Mouse (Mus musculus) hematopoietic stem cell, adult 5-6 weeks (primary cell): ENCODE results near the gene Myo1a. TPM values are rescaled to one million over a fixed set of nuclear protein-coding genes. Genes with fewer than 3 reads are reported as not detected.

Source experiments
- ATAC-seq, 2 experiments: fragments of 125-278 bp in 1 of 2; replicated peaks in 1 of 2; 2 replicates each; pipeline ENCODE4 v1.8.0; 2016 to 2017; ENCODE audit warnings: inconsistent platforms in 2 of 2, mild to moderate bottlenecking in 2 of 2, moderate number of reproducible peaks in 2 of 2, low read depth in 1 of 2, moderate TSS enrichment in 1 of 2; ENCODE audit not compliant: low FRiP score in 2 of 2, poor library complexity in 2 of 2, severe bottlenecking in 2 of 2, insufficient read depth in 1 of 2, low TSS enrichment in 1 of 2
- total RNA-seq: library from RNA; stranded (forward); fragments of 172-1452, 232-1000 nt; gene quantifications from 2 replicates; pipeline ENCODE4 v1.2.3, GENCODE M21; 2017

The Myo1a gene
- total RNA-seq, 1 experiment from 2014 or later = not detected

DNA sequence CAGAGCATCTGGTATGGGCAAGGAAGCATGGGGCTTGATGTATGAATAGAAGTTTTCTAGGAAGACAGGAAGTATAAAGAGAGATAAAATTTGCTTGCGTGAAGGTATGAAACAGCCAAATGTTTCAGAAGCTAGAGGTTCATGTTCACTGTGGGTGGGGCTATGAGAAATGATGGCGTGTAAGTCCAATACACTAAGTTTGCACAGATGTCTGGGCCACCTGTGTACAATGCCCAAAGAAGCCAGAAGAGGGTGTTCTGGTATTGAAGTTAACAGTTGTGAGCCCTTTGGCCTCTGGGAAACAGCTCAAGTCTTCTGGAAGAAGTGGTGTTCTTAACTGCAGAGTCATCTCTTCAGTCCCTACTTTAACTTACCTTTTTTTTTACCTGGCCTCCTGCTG lies 34.8 kb upstream of the Myo1a start:
- ATAC-seq = no peak

DNA sequence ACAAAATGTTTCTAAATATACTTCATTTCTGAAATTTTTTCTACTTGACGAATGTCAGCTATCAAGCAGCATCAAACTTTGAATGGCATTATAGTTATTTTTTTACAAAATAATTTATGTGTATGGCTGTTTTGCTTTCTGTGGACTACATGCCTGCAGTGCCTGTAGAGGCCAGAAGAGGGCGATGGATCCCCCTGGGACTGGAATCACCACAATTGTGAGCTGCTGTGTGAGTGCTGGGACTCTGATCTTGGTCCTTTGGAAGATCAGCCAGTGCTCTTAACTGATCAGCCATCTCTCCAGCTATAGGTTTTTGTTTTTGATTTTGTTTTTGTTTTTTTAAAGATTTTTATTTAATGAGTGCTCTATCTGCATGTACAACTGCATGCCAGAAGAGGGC lies 33.7 kb upstream of the Myo1a start:
- no peak for ATAC-seq

- ATAC-seq = no peak
These were observed 30.8 kb upstream of the Myo1a start for GRCm38 (mm10) chr10:127674046-127674655.

DNA sequence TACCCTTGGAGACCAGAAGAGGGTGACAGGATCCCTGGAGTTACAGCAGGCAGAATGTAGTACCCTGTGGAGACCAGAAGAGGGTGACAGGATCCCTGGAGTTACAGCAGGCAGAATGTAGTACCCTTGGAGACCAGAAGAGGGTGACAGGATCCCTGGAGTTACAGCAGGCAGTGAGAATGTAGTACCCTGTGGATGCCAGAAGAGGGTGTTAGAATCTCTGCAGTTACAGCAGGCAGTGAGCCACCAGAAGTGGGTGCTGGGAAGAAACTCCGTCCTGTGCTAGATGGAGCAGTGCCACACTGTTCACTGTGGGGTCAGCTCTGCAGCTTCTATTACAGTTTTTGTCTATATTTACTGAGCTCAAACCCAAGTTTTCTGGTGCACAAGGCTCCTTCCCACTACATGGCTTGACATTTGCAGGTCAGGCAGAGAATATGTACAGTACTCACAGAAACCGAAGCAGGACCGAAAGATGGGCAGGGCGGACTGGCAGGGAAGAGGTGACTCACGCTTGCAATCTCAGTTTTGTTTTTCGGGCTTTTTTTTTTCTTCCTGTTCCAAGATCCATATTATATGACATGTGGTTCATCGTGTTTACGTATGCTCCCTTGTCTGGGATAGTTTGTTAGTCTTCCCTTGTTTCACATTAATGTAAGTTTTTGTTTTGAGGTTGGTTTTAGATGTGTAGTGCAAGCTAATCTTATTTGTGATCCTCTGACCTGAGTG lies 30.0 kb upstream of the Myo1a start:
- ATAC-seq = peak; percentile 71 to 80

- no peak for ATAC-seq
These were observed 29.0 kb upstream of the Myo1a start for GRCm38 (mm10) chr10:127675859-127676398.

GRCm38 (mm10) chr10:127676691-127677548 lies 28.1 kb upstream of the Myo1a start:
- ATAC-seq = peak; percentile 80 to 89

DNA sequence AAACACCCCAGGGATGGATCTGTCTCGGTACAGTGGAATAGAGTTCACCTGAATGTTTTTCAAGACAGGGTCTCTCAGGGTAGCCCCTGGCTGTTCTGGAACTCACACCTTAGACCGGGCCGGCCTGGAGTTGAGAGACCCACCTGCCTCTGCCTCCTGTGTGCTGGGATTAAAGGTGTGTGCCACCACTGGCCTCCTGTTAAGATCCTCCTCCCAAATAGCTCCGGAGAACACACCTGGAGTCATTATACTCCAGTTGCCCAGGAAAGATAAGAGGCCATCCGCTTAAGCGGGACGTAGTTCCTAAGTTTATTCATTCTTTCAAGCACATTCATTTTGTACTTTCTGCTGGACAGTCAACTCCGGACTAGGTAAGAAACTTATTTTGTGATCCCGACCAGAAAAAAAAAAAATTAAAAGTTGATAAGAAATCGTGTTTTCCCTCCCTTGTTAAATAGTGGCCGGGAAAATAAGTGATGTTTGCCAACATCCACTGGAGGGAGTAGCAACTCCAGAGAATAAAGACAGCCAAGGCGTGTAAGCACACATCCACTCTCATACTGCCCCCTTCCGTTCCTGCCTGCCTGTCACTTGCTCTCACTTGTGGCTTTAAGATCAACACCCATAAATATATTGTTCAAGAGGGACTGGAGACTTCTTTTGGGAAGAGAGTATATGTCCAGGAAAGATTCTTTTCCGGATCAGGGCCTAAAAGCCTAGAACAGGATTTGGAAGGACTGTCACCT lies 27.2 kb upstream of the Myo1a start:
- peak; percentile 39 to 56; a peak in 3 of 4 replicates for ATAC-seq

- no peak for ATAC-seq
These were observed 25.8 kb upstream of the Myo1a start for GRCm38 (mm10) chr10:127679208-127679607.

- ATAC-seq = no peak
These were observed 25.1 kb upstream of the Myo1a start for GRCm38 (mm10) chr10:127679881-127680280.

DNA sequence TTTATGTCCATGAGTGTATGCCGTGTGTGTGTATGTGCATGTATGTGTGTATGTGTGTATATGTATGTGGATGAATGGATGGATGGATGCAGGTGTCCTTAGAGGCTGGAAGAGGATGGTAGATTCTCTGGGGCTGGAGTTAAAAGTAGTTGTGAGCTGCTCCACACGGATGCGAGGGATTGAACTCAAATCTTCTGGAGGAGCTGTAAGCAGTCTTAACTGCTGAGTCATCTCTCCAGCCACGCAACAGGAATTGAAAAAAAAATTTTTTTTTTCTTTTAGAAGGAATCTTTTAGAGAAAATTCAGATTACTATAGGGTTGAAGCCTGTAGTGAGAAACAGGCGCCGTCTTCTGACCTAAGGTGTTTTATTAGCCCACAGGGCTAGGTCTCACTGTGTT lies 22.1 kb upstream of the Myo1a start:
- no peak for ATAC-seq

DNA sequence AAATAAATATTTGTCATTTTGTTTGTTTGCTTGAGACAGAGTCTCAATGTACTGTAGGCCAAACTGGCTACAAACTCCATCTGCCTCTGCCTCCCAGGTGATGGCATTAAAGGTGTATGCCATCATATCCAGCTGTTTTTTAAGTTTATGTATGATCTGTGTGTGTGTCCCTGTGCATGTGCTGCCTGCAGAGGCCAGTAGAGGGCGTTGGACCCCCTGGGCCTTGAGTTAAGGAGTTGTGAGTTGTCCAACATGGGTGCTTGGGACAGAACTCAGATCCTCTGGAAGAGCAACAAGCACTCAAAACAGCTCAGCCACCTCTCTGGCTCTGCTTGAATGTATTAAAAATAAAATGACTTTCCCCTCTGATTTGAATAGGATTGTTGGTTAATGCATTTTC lies 13.9 kb upstream of the Myo1a start:
- ATAC-seq = no peak

DNA sequence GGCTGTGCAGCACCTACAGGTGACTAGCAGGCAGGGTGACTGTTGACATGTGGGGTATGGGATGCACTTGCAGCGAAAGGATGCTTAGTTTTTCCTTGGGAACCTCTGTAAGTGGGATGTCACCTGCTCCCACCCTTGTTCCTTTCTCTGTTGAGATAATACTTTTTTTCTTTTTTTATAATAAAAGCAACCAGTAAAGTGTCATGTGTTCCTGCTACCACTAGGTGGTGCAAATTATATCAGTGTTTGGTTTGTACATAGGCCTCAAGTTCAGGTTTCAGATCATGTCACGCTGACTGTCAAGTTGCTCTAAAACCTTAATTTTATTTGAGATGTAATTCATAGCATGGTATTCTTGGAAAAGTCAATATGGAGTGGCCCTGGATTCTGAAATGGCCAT lies 10.3 kb upstream of the Myo1a start:
- ATAC-seq = peak; percentile 62 to 73; a peak in 3 of 4 replicates

- no peak for ATAC-seq
These were observed 9.2 kb upstream of the Myo1a start for GRCm38 (mm10) chr10:127695775-127696174.

DNA sequence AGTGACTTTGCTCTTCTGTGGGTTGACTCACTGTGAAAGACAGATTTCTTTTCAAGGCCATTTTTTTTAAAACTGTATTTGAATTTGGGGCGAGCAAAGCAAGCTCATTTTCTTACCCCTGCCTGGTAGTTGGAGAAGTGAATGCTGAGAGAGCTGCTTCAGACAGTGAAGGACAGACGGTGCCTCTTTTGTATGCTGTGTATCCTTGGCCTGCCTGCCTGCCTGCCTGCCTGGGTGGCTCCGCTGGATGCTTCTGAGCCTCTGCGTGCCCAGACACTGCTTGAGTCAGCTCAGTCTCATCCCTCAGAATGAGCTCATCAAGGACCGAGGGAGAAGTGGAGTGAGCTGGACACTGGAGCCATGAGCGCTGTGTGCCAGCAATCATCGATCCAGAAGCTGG lies 6.0 kb upstream of the Myo1a start:
- ATAC-seq = no peak

DNA sequence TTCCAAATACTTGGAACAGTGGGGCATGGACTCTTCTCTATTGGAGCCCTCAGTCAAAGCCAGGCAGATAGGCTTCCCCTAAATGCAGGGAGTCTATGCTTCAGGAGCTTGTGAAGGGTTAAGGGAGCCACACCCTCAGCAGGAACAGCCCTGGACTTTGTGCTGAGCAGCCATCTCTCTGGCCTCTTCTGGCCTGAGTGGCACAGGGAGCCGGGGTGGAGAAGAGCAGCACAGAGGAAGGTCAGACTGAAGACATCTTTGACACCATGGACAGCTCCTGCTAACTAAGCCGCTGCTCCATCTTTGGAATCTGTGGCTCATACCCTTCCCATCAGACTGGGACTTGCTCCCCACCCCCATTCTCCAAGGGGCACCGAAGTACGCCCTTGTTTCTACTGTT lies 1.7 kb upstream of the Myo1a start:
- ATAC-seq = no peak

GRCm38 (mm10) chr10:127704293-127704692 lies 677 bp upstream of the Myo1a start:
- ATAC-seq = no peak

- ATAC-seq = no peak
These were observed 813 bp downstream of the Myo1a start for GRCm38 (mm10) chr10:127705783-127706182.
